Mouse (Mus musculus) neural tube, embryonic 11.5 days (tissue): ENCODE results near the gene Kank3. TPM values are rescaled to one million over a fixed set of nuclear protein-coding genes. Genes with fewer than 3 reads are reported as not detected.

ENCODE experiments used
- ATAC-seq: fragments of 200-750 bp; cut with Nextera tagmentation; 2 replicates; pipeline ENCODE4 v1.8.0; 2017; ENCODE audit warnings: moderate number of reproducible peaks, mild to moderate bottlenecking, moderate TSS enrichment, moderate library complexity; ENCODE audit not compliant: insufficient read depth, low FRiP score, low TSS enrichment
- DNase-seq: peaks from one replicate; pipeline ENCODE4 v3.0.0-alpha.2; 2015; ENCODE audit warnings: low spot score
- H3K27ac ChIP-seq: fragments of 300-500 bp; sonication (generic); 2 replicates; pipeline ENCODE4 v1.5.1; 2014; ENCODE audit warnings: low read depth, mild to moderate bottlenecking, low read length
- H3K27me3 ChIP-seq: fragments of 300-500 bp; sonication (generic); 2 replicates; pipeline ENCODE4 v1.6.1; 2014; ENCODE audit warnings: mild to moderate bottlenecking, low read length, mixed read lengths; ENCODE audit not compliant: control insufficient read depth, insufficient read depth
- H3K36me3 ChIP-seq: fragments of 300-500 bp; sonication (generic); 2 replicates; pipeline ENCODE4 v1.6.1; 2014; ENCODE audit warnings: mild to moderate bottlenecking, low read length, moderate library complexity, mixed read lengths; ENCODE audit not compliant: control insufficient read depth, insufficient read depth
- H3K4me1 ChIP-seq: fragments of 300-500 bp; sonication (generic); 2 replicates; pipeline ENCODE4 v1.6.1; 2014; ENCODE audit warnings: low read length, mixed read lengths; ENCODE audit not compliant: control insufficient read depth, insufficient read depth
- H3K4me2 ChIP-seq: fragments of 300-500 bp; sonication (generic); 2 replicates; pipeline ENCODE4 v1.6.1; 2014; ENCODE audit warnings: low read depth, mild to moderate bottlenecking, moderate library complexity
- H3K4me3 ChIP-seq: fragments of 300-500 bp; sonication (generic); 2 replicates; pipeline ENCODE4 v1.5.1; 2014; ENCODE audit warnings: low read depth, low read length
- H3K9ac ChIP-seq: fragments of 300-500 bp; sonication (generic); 2 replicates; pipeline ENCODE4 v1.6.1; 2014; ENCODE audit warnings: mild to moderate bottlenecking, low read length
- H3K9me3 ChIP-seq: fragments of 300-500 bp; sonication (generic); 2 replicates; pipeline ENCODE4 v1.6.1; 2016; ENCODE audit warnings: low read length; ENCODE audit not compliant: control insufficient read depth
- WGBS: fragments of 180-500 bp; shearing (Covaris S2); extraction: QIAGEN DNeasy Blood & Tissue Kit; methylation state at CpG from one replicate; pipeline ENCODE4 v1.1.7; 2014; 5-methylcytosine and 5-hydroxymethylcytosine counted together
- polyA plus RNA-seq: library from polyadenylated mRNA; unstranded; fragments of >200 nt; fragmentation: Nextera tagmentation; extraction: Ambion mirVana; gene quantifications from 2 replicates; pipeline ENCODE4 v1.2.1, GENCODE M21; 2014

Kank3 gene
- polyA plus RNA-seq, 1 experiment from 2014 or later: 23.5 TPM

DNA sequence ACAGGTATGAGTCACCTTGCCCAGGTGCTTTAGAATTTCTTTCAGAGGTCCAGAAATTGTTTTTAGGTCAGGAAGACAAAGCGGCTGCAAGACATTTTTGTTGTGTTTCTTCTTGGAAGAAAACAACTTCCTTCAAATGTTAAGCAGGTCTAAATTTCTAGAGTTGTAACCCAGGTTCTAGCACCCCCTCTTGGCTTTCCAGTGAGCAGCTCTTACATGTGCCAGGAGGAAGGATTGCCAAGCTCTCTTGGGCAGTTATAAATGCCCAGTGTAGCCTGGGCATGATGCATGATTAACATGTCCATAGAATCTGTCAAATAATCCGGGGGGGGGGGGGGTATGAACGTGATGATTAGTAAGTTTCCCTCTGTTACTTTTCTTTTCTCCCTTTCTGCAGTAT is 12.0 kb upstream of the Kank3 start:
- Histone ChIP-seq H3K9ac (no peak overlapping the region), H3K9me3 (no peaks in the 10 kb centered on the region), H3K4me2 (no peak overlapping the region), H3K4me1 (no peaks in the 10 kb centered on the region), H3K4me3 (no peak overlapping the region), H3K27ac (no peak overlapping the region), H3K27me3 (no peaks in the 10 kb centered on the region), H3K36me3 (no peaks in the 10 kb centered on the region)
- no peak for ATAC-seq
- no peak for DNase-seq
- 60% methylated on average over 3 of the region's 3 CpGs for WGBS

DNA sequence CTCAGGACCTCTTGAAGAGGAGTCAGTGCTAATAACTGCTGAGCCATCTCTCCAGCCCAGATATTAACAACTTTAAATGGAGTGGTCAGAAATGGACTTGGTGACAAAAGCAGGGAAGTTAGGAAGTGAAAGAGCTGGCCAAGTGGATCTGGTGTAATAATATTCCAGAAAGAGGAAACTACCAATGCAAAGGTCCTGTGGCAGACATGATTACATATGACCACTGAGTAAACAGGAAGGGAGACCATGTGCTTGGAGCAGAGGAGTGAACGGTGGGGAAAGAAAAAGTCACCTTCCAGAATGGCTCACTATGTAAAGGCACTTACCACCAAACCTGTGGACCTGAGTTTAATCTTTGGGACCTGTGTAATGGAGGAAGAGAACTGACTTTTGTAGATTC is 11.0 kb upstream of the Kank3 start:
- DNase-seq (no peak), ATAC-seq (no peak)
- WGBS: 68% methylated on average over 1 of the region's 1 CpGs
- Histone ChIP-seq H3K4me1 (no peaks in the 10 kb centered on the region), H3K4me3 (no peak overlapping the region), H3K27ac (no peak overlapping the region), H3K4me2 (no peak overlapping the region), H3K27me3 (no peaks in the 10 kb centered on the region), H3K9ac (no peak overlapping the region), H3K9me3 (no peaks in the 10 kb centered on the region), H3K36me3 (no peaks in the 10 kb centered on the region)

DNA sequence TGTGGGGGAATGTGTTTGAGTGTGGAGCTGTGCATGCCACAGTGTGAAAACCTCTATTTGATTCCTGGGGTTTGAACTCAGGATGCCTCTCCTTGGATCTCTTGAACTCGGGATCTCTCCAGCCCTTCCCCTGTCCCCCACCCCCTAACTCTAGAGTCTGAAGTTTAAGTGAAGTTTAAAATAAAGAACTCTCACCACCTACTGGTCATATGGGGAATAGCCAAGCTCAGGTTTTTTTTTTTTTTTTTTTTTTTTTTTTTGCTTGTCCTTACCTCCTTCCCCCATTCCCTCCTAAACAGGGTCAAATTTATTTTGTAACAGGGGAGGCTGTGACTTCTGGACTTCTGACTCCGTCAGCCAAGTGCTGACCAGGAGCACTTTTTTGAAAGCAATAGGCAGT is 8.1 kb upstream of the Kank3 start:
- Histone ChIP-seq H3K9ac (no peak overlapping the region), H3K4me3 (no peak overlapping the region), H3K27ac (no peak overlapping the region), H3K9me3 (no peaks in the 10 kb centered on the region), H3K36me3 (no peaks in the 10 kb centered on the region), H3K4me1 (no peaks in the 10 kb centered on the region), H3K27me3 (no peaks in the 10 kb centered on the region), H3K4me2 (no peak overlapping the region)
- 9% methylated on average over 2 of the region's 2 CpGs for WGBS
- no peak for ATAC-seq
- DNase-seq: no peak

DNA sequence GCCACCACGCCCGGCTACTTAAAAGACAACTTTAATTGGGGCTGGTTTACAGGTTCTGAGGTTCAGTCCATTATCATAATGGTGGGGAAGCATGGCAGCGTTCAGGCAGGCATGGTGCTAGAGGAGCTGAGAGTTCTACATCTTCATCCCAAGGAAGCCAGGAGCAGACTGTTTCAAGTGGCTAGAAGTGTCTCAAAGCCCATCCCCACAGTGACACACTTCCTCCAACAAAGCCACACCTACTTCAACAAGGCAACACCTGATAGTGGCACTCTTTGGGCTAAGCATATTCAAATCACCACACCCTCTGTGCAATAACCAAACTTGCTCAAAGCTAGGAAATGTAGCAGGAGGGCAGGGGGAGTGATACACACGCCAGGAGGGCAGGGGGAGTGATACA is 6.1 kb upstream of the Kank3 start:
- H3K27me3 ChIP-seq: no peaks in the 10 kb centered on the region
- no peaks in the 10 kb centered on the region for H3K4me1 ChIP-seq
- H3K4me3 ChIP-seq: no peak overlapping the region
- H3K4me2 ChIP-seq: no peak overlapping the region
- H3K9ac ChIP-seq: no peak overlapping the region
- DNase-seq: no peak
- no peaks in the 10 kb centered on the region for H3K36me3 ChIP-seq
- ATAC-seq: no peak
- WGBS: 65% methylated on average over 4 of the region's 4 CpGs
- no peaks in the 10 kb centered on the region for H3K9me3 ChIP-seq
- H3K27ac ChIP-seq: no peak overlapping the region

DNA sequence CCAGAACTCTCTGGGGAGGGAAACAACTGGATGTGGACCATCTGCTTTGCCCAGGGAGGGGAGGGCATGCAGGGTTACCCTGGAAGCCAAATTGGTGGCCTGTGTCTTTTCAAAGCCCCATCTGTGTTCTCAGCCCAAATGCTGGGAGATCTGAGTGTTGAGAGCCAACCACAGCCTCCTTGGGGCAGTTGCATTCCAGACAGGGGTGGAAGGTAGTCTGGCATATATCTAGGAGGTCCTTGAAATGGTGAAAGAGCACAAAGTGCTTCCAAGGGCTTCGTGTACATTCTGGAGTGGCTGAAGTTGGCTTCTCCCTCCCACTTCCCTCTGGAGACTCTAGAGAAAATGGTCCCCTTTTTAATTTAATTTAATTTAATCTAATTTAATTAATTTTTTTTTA is 5.6 kb upstream of the Kank3 start:
- WGBS: 83% methylated on average over 1 of the region's 1 CpGs
- H3K4me1 ChIP-seq: no peaks in the 10 kb centered on the region
- ATAC-seq: no peak
- DNase-seq: no peak
- no peak overlapping the region for H3K4me3 ChIP-seq
- no peak overlapping the region for H3K27ac ChIP-seq
- H3K27me3 ChIP-seq: no peaks in the 10 kb centered on the region
- no peaks in the 10 kb centered on the region for H3K9me3 ChIP-seq
- no peaks in the 10 kb centered on the region for H3K36me3 ChIP-seq
- H3K9ac ChIP-seq: no peak overlapping the region
- H3K4me2 ChIP-seq: no peak overlapping the region

DNA sequence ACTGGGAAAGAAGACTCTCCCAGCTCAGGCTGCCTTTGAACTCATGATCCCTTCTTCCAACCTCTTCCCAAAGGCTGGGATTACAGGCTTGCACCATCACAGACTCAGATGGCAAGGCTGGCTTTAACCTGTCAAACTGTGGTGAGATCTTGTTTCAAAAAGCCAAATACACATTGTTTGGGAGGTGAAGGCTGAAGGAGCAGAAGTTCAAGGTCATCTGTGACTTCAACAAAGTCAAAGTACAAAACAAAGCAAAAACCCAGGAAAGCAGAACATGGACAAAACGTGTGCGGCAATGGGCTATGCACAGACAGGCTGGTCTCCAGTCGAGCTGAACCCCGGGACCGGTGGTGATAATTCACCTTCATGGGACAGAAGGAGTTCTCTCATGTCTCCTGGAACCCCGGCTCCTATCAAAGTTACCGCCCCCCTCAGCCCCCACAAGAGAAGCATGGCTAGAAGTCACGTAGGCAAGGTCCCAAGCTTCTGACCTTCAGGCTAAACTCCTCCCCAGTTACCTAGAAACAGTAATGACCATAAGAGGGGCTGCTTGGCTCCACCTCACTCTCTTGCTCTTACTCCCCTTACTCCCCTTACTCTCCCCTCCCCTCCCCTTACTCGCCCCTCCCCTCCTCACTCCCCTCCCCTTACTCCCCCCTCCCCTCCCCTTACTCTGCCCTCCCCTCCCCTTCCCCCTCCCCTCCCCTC is 3.0 kb upstream of the Kank3 start:
- peaks cover 8% of the 10 kb centered on the region for H3K27me3 ChIP-seq
- H3K4me2 ChIP-seq: no peak overlapping the region
- H3K4me1 ChIP-seq: no peaks in the 10 kb centered on the region
- H3K9ac ChIP-seq: no peak overlapping the region
- no peak overlapping the region for H3K27ac ChIP-seq
- ATAC-seq (no peak), DNase-seq (no peak)
- no peaks in the 10 kb centered on the region for H3K36me3 ChIP-seq
- H3K4me3 ChIP-seq: no peak overlapping the region
- H3K9me3 ChIP-seq: no peaks in the 10 kb centered on the region
- WGBS: 67% methylated on average over 8 of the region's 9 CpGs

DNA sequence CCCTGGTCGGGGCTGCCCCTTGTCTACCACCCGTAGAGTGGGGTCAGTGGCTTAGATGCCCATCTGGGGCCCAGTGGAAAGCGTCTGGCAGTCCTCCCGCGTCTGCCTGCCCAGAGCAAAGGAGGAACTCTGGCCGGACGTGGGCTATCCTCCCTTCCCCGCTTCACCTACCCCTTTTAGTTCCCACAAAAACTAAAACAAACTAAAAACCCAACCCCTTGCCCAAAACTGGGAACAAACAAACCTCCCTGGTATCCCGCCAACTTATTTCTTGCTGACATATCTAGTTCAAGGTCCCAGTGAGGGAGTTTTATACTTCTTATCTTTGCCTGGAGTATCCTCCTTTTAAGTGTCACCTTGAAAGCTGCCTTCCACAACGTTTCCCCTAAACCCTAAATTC is 2.1 kb upstream of the Kank3 start:
- no peak overlapping the region for H3K27ac ChIP-seq
- H3K36me3 ChIP-seq: no peaks in the 10 kb centered on the region
- 44% methylated on average over 10 of the region's 10 CpGs for WGBS
- H3K27me3 ChIP-seq: peaks cover 8% of the 10 kb centered on the region
- H3K4me1 ChIP-seq: no peaks in the 10 kb centered on the region
- DNase-seq (no peak), ATAC-seq (no peak)
- no peak overlapping the region for H3K4me2 ChIP-seq
- no peaks in the 10 kb centered on the region for H3K9me3 ChIP-seq
- H3K4me3 ChIP-seq: no peak overlapping the region
- no peak overlapping the region for H3K9ac ChIP-seq

DNA sequence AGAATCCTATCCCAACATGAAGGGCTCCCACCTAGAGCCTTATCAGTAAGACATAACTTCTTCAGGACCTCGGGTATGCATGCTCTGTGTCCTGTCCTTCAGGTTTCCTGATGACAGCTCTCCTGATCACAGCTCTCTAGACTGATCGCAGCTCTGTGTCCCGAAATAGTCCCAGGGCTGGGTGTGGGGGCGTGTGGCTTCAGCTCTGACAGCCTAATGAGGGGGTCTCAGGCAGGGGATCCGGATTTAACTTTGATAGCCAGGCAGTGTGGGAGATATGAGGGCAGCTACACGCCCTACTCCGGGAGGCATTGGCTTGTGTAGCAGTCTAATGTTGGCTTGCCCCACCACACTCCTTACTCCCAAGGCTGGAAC is 810 bp downstream of the Kank3 start:
- H3K36me3 ChIP-seq: no peaks in the 10 kb centered on the region
- H3K27me3 ChIP-seq: peaks cover 8% of the 10 kb centered on the region
- WGBS: 27% methylated on average over 7 of the region's 7 CpGs
- H3K4me2 ChIP-seq: peak overlapping the region; percentile 47
- H3K27ac ChIP-seq: no peak overlapping the region
- DNase-seq: no peak
- no peaks in the 10 kb centered on the region for H3K9me3 ChIP-seq
- H3K4me1 ChIP-seq: no peaks in the 10 kb centered on the region
- H3K9ac ChIP-seq: no peak overlapping the region
- peak overlapping the region; percentile 49 for H3K4me3 ChIP-seq
- no peak for ATAC-seq

DNA sequence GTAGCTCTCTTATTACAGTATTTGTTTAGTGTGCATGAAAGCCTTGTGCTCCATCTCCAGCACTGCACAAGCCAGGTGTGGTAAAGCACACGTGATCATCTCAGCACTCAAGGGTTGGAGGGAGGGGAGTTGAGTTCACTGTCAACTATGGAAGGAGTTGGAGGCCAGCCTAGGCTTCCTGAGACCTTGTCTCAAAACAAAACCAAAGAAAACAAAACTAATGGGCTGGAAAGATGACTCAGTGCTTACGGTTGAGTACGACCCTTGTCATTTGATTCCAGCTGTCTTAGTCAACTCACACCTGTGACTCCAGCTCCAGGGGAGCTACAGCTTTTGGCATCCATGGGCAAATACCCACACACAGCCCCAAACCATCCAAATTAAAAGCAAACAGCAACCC is 2.2 kb downstream of the Kank3 start:
- H3K36me3 ChIP-seq: no peaks in the 10 kb centered on the region
- no peaks in the 10 kb centered on the region for H3K9me3 ChIP-seq
- no peak overlapping the region for H3K9ac ChIP-seq
- H3K27ac ChIP-seq: no peak overlapping the region
- H3K27me3 ChIP-seq: peaks cover 8% of the 10 kb centered on the region
- no peak overlapping the region for H3K4me3 ChIP-seq
- peaks cover 3% of the 10 kb centered on the region; the same call in 1 of the 2 replicates for H3K4me1 ChIP-seq
- 53% methylated on average over 3 of the region's 3 CpGs for WGBS
- no peak for DNase-seq
- no peak for ATAC-seq
- no peak overlapping the region for H3K4me2 ChIP-seq
